Mouse (Mus musculus): Measurements from ENCODE around the gene Uimc1.
"Not testable (repeated sequence)": the region's sequence is repeated elsewhere in the genome, so short reads cannot be mapped to it uniquely, and the experiment has no call there.

Gene Uimc1

DNA sequence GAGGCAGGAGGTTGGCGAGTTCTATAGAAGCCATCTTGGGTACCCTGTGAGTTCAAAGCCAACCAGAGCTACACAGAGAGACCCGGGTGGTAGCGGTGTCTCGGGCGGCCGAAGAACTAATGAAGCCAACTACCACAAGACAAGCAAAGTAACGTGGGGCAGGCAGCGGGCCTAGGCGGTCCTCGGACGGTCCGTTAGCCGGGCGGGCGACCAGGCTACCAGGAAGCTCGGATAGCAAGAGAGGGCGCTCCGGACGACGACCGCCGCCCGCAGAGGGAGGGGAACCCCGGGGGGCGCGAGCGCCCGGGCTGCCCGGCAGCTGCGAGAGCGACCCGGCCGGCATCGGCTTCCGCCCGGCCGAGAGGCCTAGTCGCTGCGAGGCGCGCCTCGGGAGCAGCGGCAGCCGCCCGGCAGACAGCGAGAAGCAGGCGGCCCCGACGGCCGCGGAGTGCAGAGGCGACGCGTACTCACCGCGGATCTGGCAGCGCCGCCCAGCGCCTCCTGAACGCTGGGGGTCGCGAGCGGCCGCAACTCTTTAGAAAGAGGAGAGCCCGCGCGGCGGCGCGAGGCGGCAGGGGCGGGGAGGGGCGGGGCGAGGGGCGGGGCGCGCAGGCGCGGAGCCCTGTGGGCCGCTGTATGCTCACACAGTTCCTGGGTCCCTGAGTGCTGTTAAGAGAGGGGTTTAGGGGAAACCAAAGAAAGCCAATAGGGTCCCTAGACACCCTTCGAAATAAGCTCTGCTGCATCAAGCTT, at the start of gene Uimc1:
TSS of gene Uimc1 (minus strand) at position 575 of the 753 bp plus-strand sequence.
- DNase-seq (ENCODE audit: low read depth, low spot score): peak; percentile 84

GRCm38 (mm10) chr13:55140271-55140670, 40.2 kb upstream of the Uimc1 start:
- DNase-seq (ENCODE audit: low read depth, low spot score): no peak

DNA sequence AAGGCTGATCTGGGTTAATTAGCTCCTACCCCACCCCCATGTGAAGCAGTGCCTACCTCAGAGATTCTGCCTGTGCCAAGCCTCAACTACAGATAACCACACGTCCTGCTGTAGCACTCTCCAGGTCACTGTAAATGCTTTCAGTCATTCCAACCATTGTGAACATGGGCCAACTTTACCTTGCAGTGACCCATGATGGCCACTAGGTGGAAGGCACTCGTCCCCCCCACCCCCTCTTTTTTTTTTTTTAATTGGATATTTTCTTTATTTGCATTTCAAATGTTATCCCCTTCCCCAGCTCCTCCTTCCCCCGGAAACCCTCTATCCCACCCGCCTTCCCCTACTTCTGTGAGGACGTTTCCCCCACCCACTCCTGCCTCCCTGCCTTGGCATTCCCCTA, 35.3 kb upstream of the Uimc1 start:
- peak; percentile 27 for DNase-seq (ENCODE audit: low read depth, low spot score)

GRCm38 (mm10) chr13:55133448-55133847, 33.3 kb upstream of the Uimc1 start, which contains the start of gene Gm17617:
TSS of gene Gm17617 (minus strand) at chr13:55133548.
- no peak for DNase-seq (ENCODE audit: low read depth, low spot score)

GRCm38 (mm10) chr13:55124903-55125302, 24.8 kb upstream of the Uimc1 start:
- DNase-seq (ENCODE audit: low read depth, low spot score): no peak

- DNase-seq (ENCODE audit: low read depth, low spot score): no peak
Observed at GRCm38 (mm10) chr13:55114375-55114774, 14.3 kb upstream of the Uimc1 start.

DNA sequence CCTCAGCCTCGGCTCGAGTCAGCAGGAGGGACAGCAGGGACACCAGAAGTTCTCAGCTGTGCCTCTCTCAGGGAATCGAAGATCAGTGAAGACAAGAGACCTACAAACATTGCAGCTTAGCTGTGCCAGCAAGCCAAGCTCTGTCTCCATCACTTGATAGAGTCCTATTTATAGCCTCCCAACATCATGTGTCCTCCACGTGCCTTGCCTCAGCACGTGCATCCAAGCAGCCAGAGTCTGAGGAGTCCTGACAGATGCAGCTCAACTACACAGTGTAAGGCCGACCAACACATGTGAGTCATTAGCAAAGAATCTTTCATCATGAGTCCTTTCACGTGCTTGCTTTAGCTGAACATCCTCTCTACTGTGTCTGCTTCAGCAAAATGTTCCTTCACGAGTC, 7.6 kb upstream of the Uimc1 start:
- no peak for DNase-seq (ENCODE audit: low read depth, low spot score)

GRCm38 (mm10) chr13:55107116-55107515, 7.0 kb upstream of the Uimc1 start:
- DNase-seq (ENCODE audit: low read depth, low spot score): no peak

- no peak for DNase-seq (ENCODE audit: low read depth, low spot score)
Observed at GRCm38 (mm10) chr13:55105953-55106691, 6.0 kb upstream of the Uimc1 start.

DNA sequence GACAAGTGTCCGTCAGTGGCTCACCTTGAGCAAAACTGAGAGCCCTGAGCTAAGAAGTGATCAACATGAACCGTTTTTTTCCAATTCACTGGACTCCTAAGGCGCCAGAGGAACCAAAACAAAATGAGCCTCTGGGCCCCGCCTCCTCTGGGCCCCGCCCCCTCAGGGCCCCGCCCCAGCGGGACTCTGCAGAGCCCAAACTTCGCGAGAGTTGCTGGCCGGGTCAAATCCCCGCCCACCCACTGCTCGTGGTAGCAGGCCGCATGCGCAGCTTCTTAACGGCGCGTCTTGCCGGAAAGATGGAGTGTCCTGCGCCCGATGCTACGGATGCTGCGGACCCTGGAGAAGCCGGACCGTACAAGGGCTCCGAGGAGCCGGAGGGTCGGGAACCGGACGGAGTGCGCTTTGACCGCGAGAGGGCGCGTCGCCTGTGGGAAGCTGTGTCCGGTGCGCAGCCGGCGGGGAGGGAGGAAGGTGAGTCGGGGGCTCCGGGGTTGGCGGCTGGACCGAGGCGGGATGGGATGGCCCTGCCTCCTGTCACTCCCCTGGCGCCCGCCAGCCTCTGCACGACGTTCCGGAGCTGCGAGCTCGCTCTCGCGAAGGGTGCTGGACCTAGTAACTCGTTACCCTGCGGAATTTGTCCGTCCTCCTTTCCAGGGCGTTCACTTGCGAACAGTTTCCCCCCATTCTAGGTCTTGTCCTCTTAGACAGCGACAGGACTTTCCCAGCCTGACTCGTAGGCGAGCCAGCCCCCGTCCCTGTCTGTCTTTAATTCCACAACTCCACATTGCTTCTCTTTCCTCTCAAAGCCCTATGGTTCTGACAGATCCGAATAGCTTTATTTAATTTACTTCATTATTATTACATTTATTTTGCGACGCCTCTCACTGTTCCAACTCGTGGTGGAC, 5.2 kb upstream of the Uimc1 start, which contains the start of gene Zfp346:
TSS of gene Zfp346 (plus strand) at position 267 of the 908 bp plus-strand sequence.
- DNase-seq (ENCODE audit: low read depth, low spot score): peak; percentile 94

GRCm38 (mm10) chr13:55103351-55103750, 3.3 kb upstream of the Uimc1 start:
- DNase-seq (ENCODE audit: low read depth, low spot score): no peak

GRCm38 (mm10) chr13:55102366-55102765, 2.3 kb upstream of the Uimc1 start:
- DNase-seq (ENCODE audit: low read depth, low spot score): no peak

GRCm38 (mm10) chr13:55101627-55102026, 1.5 kb upstream of the Uimc1 start:
- DNase-seq (ENCODE audit: low read depth, low spot score): no peak

DNA sequence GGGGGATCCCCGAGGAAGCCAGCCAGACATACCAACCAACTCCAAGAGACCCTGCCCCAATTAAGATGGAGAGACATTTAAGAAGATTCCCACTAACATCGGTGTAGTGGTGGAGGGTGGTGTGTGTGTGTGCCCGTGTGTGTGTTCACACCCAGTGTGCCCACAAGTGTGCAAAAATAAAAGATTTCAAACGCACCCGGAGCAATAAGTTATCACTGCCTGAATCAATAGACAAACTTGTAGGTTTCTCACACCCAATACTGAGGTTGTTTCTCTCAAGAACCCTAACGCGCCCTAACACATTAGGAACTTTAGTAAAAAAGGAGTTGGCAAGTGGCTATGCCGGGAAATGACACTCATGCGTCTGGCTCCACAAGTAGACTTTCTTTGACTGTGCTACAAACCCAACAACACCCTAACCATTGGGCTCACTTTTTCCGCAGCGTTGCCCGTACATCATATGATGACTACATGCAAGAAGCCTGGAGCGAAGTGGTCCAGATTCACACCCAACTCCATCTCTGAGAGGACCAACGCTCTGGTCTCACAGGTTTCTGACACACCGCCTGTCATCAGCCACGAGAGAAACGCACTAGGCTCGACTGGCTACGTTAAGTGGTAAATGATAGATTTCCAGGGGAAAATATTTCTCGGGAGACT, 904 bp downstream of the Uimc1 start:
- no peak for DNase-seq (ENCODE audit: low read depth, low spot score)

DNA sequence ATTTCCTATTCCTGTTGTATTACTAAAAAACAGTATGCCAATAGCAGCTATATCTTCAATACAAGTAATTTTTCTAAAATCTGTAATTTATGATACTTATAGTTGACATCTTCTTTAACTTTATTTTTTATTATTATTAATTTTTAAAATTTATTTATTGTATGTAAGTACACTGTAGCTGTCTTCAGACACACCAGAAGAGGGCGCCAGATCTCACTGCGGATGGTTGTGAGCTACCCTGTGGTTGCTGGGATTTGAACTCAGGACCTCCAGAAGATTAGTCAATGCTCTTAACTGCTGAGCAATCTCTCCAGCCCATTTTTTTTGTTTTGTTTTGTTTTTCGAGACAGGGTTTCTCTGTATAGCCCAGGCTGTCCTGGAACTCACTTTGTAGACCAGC, 2.3 kb downstream of the Uimc1 start:
- not testable (repeated sequence) for DNase-seq (ENCODE audit: low read depth, low spot score)

DNA sequence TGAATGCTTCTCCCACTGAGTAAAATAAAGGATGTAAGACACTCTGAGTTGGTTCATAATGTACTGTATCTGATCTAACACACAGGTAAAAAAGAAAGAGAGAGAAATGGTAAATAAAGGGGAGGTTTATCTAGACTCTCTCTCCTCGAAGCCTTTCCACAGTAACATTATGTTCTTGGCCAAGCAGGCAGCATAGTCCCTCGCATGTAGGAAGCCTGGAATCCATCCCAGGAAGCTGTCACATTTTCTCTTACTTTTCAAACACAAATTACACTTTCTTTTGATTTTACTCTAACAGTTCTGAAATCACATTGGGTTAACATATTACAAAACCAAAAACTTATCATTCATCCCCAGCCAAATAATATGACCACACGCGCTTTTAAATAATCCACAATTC, 7.5 kb downstream of the Uimc1 start:
- DNase-seq (ENCODE audit: low read depth, low spot score): no peak

DNA sequence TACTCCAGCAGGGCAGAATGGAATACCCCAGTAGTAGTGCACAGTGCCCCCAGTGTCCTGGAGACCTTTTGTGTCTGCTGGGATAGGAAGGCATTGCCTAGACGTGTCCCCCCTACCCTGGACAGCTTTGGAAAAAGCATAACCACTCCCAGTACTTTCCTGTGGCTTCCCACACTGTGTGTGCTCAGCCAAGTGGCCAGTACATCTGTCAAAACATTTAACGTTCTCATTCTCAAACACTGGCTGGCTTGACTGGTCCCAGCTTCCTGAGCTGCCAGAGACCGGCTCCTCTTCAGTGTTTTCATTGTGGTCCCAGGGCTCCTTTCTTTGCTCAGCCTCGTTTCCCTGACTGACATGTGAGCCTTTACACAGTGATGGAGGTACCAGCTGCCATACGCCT, 24.5 kb downstream of the Uimc1 start:
- DNase-seq (ENCODE audit: low read depth, low spot score): no peak

DNA sequence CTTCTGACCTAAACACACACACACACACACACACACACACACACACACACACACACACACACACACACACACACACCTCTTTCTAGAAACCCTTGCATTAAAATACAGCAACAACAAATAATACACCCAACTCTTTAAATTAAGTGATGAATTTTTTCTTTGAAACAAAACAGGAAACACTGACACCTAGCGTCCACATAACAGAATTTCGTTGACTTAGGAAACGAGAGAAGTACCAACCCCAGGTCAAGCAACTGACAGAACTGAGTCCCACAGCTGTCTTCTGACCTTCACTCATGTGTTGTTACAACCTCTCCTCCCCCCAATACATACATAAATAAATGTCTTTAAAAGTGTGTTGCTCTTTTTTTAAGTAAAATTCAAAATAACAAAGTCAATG, 28.8 kb downstream of the Uimc1 start:
- peak; percentile 37 for DNase-seq (ENCODE audit: low read depth, low spot score)

- no peak for DNase-seq (ENCODE audit: low read depth, low spot score)
Observed at GRCm38 (mm10) chr13:55069719-55070118, 30.4 kb downstream of the Uimc1 start.

DNA sequence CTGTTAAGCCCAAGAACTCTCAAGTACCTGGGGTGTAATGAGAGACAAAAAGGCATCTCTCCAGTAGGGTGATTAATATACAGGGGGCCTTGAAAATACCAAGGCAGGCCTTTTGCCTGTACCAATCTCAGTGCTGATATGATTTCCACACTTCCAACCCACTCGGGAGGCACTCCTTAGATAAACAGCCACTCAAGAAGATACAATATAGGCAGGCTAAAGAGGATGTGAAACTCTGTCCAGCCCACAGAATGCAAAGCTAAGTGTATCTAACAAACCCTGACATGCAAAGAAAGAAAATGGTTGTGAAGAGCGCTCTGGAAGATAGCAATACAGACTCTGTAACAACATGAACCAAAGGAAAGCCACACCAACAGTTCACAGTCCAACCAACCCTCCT, 36.8 kb downstream of the Uimc1 start:
- DNase-seq (ENCODE audit: low read depth, low spot score): no peak

DNA sequence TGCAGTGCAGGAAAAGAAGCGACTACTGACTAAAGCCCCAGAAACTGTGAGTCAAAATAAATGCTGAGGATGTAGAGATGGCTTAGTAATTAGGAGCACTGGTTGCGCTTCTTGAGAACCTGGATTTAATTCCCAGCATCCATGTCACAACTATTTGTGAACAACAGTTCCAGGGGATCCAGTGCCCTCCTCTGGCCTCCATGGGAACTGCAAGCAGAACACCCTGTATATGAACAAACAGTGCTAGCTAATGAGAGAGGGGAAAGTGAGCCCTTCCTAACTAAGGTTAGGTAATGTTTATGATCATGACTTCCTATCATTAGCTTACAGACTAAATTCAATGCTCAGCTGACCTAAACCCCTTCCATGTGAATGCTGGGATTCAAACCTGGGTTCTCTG, 42.1 kb downstream of the Uimc1 start:
- DNase-seq (ENCODE audit: low read depth, low spot score): no peak

Measured in retina, postnatal 7 days (tissue).